Mouse (Mus musculus): ENCODE measurements around the gene Mxra7.

The Mxra7 gene

GRCm38 (mm10) chr11:116784221-116784620, 43.6 kb downstream of the Mxra7 start:
- no peak for DNase-seq (ENCODE audit: low spot score in 2 of 2)

- DNase-seq (ENCODE audit: low spot score in 2 of 2), result no peak
Observed at GRCm38 (mm10) chr11:116782737-116783145, 45.1 kb downstream of the Mxra7 start.

- DNase-seq (ENCODE audit: low spot score in 2 of 2), result no peak
Observed at GRCm38 (mm10) chr11:116775407-116775806, 52.4 kb downstream of the Mxra7 start, which contains the start of gene St6galnac1. Gene St6galnac1 (minus strand): TSS chr11:116775507.

- DNase-seq (ENCODE audit: low spot score in 2 of 2), result no peak
Observed at GRCm38 (mm10) chr11:116773205-116773604, 54.6 kb downstream of the Mxra7 start.

- DNase-seq (ENCODE audit: low spot score in 2 of 2), result no peak
Observed at GRCm38 (mm10) chr11:116769873-116770272, 58.0 kb downstream of the Mxra7 start.

GRCm38 (mm10) chr11:116764946-116765345, 62.9 kb downstream of the Mxra7 start:
- no peak for DNase-seq (ENCODE audit: low spot score in 2 of 2)

- DNase-seq (ENCODE audit: low spot score in 2 of 2), result no peak
Observed at GRCm38 (mm10) chr11:116764346-116764745, 63.5 kb downstream of the Mxra7 start.

GRCm38 (mm10) chr11:116755191-116755590, 72.7 kb downstream of the Mxra7 start:
- DNase-seq (ENCODE audit: low spot score in 2 of 2), result no peak

- no peak for DNase-seq (ENCODE audit: low spot score in 2 of 2)
Observed at GRCm38 (mm10) chr11:116753674-116754470, 74.0 kb downstream of the Mxra7 start.
